Mouse (Mus musculus): ENCODE results near the gene Gemin4.

DNA sequence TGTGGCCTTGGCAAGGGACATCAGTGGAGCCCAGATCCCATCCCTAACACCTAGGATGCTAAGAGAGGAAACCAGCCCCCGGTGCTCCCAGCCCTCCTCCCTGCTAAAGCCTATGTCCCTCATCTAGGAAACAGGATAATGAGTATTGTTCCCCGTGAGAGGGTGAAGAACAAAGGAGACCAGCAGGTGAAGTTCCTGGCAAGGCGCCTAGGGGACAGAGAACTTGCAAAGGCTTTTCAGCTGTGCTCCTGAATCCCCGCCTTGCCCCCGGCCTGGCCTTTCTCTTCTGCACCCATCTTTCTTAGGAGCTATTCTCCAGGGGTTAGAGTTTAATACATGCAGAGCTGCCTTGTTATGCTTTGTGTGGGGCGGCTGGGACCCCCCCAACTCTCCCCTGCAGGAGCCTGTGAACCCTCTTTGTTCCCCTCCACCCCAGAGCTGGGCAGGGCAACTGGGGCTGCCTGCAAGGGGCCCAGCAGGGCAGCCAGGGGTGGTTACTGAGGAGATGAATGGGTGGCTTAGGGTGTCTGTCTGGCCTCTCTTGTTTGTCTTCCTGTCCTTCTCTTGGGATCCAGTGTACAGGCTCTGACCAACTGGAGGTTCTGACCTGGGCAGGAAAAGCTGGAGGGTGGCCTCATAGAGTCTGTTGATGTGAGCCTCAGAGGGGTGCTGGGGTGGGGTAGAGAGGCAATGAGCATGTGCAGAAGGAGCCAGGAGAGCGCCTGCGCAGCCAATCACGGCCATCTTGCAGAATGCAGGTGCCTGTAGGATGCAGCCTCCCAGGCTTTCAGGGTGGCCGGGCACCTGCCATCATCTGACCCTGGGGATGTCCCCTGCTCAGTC is 43.0 kb upstream of the Gemin4 start:
- TF ChIP-seq CTCF (IDR thresholded peaks at IDR 0.05; ENCODE audit: borderline replicate concordance, extremely low read depth, insufficient read depth, insufficient read length) (no peak), POLR2A (IDR thresholded peaks at IDR 0.05; ENCODE audit: borderline replicate concordance, extremely low read depth, insufficient read depth, insufficient read length, poor library complexity, severe bottlenecking) (no peak)

Measured in brain, embryonic 14.5 days (tissue).